Mouse (Mus musculus): ENCODE measurements around the gene Meis2. TPM values are rescaled to one million over a fixed set of nuclear protein-coding genes. Genes with fewer than 3 reads are reported as not detected.
A peak's percentile ranks its signal among the peaks of the same experiment; 100 is the strongest.

The Meis2 gene
- polyA plus RNA-seq, 1 experiment from 2014 or later: 62.7 TPM

GRCm38 (mm10) chr2:115887631-115888030, 178.0 kb downstream of the Meis2 start:
- Histone ChIP-seq H3K4me3 (no peak overlapping the region), H3K27me3 (ENCODE audit: insufficient read depth, poor library complexity, severe bottlenecking) (no peaks in the 10 kb centered on the region), H3K36me3 (peaks cover 8% of the 10 kb centered on the region; the same call in 1 of the 2 replicates), H3K9me3 (no peaks in the 10 kb centered on the region), H3K27ac (0 out of 2 replicates have a peak overlapping the region, but pooled peaks have one; percentile 56), H3K4me1 (peaks cover 19% of the 10 kb centered on the region)
- WGBS: 32% methylated on average over 1 of the region's 1 CpGs
- no peak for DNase-seq (ENCODE audit: low spot score)

DNA sequence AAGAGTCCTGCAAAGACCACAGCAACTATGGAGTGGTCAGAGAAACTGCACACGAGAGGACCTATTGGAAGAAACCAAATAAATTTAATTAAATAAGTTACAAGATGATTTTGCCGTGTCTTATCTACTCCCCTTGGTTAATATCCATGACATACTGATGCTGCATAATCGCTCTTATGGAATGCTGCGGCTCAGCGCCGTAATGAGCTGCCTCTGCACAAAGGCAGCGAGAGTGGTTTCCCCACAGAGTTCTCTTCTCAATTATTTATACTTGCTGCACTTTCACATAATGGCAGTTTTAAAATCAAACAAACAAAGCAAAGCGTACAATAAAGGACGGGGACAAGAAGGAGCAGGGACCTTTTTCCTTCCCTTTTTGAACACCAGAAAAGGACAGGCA, 181.5 kb downstream of the Meis2 start:
- H3K4me3 ChIP-seq: no peak overlapping the region
- H3K27me3 ChIP-seq (ENCODE audit: insufficient read depth, poor library complexity, severe bottlenecking): no peaks in the 10 kb centered on the region
- peaks cover 21% of the 10 kb centered on the region for H3K4me1 ChIP-seq
- peaks cover 8% of the 10 kb centered on the region; the same call in 1 of the 2 replicates for H3K36me3 ChIP-seq
- no peak overlapping the region for H3K27ac ChIP-seq
- WGBS: 85% methylated on average over 9 of the region's 9 CpGs
- no peaks in the 10 kb centered on the region for H3K9me3 ChIP-seq
- no peak for DNase-seq (ENCODE audit: low spot score)

DNA sequence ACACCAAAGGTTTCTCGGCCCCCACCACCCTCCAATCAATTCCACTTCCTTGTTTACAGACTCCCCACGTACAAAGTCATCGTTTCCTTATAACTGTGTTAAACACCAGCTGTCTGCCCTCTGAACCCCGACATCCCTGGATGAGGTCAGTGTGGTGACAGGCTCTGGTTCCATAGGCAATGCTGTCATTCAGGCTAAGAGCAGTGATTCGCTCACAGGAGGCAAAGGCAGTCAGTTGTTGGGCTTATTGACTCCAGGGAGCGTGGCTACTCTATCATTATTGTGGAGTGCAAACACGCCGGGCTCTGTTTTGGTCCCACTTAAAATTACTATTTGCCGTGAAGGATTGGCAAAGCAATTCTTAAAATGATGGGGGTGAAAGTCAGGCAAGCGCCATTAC, 182.1 kb downstream of the Meis2 start:
- Histone ChIP-seq H3K27me3 (ENCODE audit: insufficient read depth, poor library complexity, severe bottlenecking) (no peaks in the 10 kb centered on the region), H3K9me3 (no peaks in the 10 kb centered on the region), H3K4me3 (no peak overlapping the region), H3K36me3 (peaks cover 8% of the 10 kb centered on the region; the same call in 1 of the 2 replicates), H3K27ac (no peak overlapping the region), H3K4me1 (peaks cover 25% of the 10 kb centered on the region)
- WGBS: 81% methylated on average over 10 of the region's 10 CpGs
- no peak for DNase-seq (ENCODE audit: low spot score)

DNA sequence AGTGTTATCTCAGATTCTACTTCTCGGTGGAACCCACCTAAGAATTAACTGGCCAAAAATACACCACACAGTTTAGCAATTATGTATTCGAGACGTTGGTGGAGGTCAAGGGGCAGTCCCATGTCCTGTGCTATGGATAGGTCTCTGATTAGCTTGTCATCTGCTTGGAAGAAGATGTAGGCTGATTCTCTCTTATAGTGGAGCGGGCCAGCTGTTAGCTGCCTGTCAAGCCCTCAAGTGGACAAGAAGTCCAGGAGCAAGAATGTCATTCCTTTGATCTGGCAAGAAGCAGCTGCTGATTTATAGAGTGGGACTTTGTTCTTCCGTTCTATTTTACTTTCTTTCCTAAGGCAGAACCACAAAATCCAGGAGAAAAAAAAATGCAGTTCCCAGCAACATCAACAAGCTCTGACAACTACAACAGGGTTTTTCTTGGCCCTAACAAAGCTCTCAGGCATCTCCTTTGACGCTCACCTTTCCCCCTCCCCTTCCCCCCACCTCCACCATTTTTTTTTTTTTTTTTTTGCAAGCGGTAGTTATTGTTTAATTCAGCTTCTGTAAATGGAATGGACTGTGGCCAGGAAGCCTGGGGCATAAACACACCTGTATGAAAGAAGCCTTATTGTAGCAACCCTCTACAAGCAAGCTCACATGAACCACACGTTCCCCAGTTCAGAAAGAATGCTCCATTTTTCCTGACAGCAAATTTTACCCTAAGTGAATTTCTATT, 189.7 kb downstream of the Meis2 start:
- 34% methylated on average over 8 of the region's 8 CpGs for WGBS
- DNase-seq (ENCODE audit: low spot score): no peak
- peaks cover 46% of the 10 kb centered on the region for H3K4me1 ChIP-seq
- no peaks in the 10 kb centered on the region for H3K9me3 ChIP-seq
- H3K27ac ChIP-seq: peak overlapping the region; percentile 10
- H3K27me3 ChIP-seq (ENCODE audit: insufficient read depth, poor library complexity, severe bottlenecking): no peaks in the 10 kb centered on the region
- no peak overlapping the region for H3K4me3 ChIP-seq
- no peaks in the 10 kb centered on the region for H3K36me3 ChIP-seq

DNA sequence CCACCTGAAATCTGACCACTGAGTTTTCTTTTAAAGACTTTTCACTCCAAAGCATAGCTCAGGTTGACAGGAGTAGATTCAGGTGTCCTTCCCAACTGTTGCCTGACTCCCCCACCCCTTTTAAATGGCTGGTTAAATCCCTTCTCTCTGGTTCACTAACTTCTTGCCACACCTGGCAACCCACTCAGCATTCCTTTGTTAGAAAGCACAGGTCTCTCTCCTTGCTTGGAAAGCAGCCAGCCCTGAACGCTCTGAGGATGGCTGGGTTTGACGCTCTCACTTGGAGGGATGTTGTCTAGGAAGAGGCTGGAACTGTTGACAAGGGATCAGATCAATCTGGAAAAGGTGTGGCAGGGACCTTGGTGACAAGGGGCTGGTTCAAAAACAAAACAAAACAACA, 192.8 kb downstream of the Meis2 start:
- WGBS: 23% methylated on average over 2 of the region's 2 CpGs
- Histone ChIP-seq H3K4me1 (peaks cover 59% of the 10 kb centered on the region), H3K27me3 (ENCODE audit: insufficient read depth, poor library complexity, severe bottlenecking) (no peaks in the 10 kb centered on the region), H3K4me3 (no peak overlapping the region), H3K36me3 (peaks cover 8% of the 10 kb centered on the region; the same call in 1 of the 2 replicates), H3K27ac (peak overlapping the region; percentile 42; the same call in 1 of the 2 replicates), H3K9me3 (no peaks in the 10 kb centered on the region)
- DNase-seq (ENCODE audit: low spot score): no peak

DNA sequence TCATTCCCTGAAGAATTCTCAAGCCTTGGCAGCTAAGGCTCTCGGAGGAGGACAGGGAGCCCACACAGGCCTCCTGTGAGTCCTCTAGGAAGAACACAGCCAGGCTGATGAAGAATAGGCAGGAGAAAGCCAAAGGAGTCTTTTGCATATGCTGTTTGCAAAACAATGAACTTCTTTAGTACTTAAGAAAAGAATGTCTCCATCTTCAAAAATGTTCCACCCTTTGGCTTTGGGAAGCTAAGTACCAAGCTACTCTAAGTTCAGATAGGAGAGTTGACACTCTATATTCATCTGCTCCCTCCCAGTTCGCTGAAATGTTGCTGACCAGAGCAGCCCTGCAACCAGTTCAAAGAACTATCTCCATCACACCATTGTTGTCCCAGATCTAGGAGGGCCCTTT, 195.7 kb downstream of the Meis2 start:
- Histone ChIP-seq H3K27ac (peak overlapping the region; percentile 59), H3K36me3 (peaks cover 26% of the 10 kb centered on the region), H3K9me3 (no peaks in the 10 kb centered on the region), H3K4me3 (no peak overlapping the region), H3K4me1 (peaks cover 43% of the 10 kb centered on the region), H3K27me3 (ENCODE audit: insufficient read depth, poor library complexity, severe bottlenecking) (no peaks in the 10 kb centered on the region)
- DNase-seq (ENCODE audit: low spot score): no peak
- 47% methylated on average over 2 of the region's 2 CpGs for WGBS

DNA sequence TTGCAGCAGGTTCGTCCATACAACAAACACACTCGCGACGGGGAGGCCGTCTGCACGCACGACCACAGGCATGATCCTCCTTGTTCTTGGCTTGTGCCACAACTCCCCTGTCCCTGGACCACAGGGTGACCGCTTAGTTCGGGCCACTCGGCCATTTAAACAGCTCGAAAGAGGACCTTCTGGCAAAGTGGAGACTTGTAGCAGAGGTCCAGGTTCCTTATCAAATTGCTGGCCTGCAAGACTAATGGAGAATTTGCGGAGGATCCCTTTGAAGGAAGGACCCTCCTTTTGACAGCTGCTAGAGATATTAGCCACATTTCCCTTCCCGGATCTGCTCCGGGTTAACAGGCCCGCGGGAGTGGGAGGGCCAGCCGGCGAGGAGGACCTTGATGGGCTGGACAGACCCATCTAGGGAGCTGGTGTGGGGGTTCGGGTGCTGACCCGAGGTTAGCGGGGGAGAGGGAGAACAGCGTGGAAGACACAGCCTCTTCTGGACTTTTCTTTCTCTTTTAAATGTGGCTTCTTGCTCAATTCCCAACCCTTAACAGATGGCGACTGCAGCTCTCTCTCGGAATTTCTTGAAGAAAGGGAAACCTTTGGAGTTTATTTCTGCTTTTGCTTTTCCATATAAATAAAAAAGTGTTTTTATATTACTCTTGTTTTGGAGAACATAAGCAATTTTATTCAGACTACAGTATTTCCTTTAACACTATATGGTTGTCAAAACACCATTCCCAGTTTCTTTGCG, 204.9 kb downstream of the Meis2 start:
- Histone ChIP-seq H3K27ac (peak overlapping the region; percentile 87), H3K36me3 (peaks cover 11% of the 10 kb centered on the region), H3K4me3 (peak overlapping the region; percentile 55), H3K4me1 (peaks cover 24% of the 10 kb centered on the region), H3K27me3 (ENCODE audit: insufficient read depth, poor library complexity, severe bottlenecking) (no peaks in the 10 kb centered on the region), H3K9me3 (no peaks in the 10 kb centered on the region)
- WGBS: 3% methylated on average over 25 of the region's 25 CpGs
- peak; percentile 82 for DNase-seq (ENCODE audit: low spot score)

- no peaks in the 10 kb centered on the region for H3K9me3 ChIP-seq
- peak overlapping the region; percentile 55 for H3K4me3 ChIP-seq
- H3K36me3 ChIP-seq: peaks cover 11% of the 10 kb centered on the region
- DNase-seq (ENCODE audit: low spot score): no peak
- under 1% methylated on average over 15 of the region's 15 CpGs for WGBS
- H3K27ac ChIP-seq: peak overlapping the region; percentile 87
- H3K4me1 ChIP-seq: peaks cover 26% of the 10 kb centered on the region
- H3K27me3 ChIP-seq (ENCODE audit: insufficient read depth, poor library complexity, severe bottlenecking): peaks cover under 1% of the 10 kb centered on the region; the same call in 1 of the 2 replicates
Measured at GRCm38 (mm10) chr2:115860141-115860480, 205.5 kb downstream of the Meis2 start.

DNA sequence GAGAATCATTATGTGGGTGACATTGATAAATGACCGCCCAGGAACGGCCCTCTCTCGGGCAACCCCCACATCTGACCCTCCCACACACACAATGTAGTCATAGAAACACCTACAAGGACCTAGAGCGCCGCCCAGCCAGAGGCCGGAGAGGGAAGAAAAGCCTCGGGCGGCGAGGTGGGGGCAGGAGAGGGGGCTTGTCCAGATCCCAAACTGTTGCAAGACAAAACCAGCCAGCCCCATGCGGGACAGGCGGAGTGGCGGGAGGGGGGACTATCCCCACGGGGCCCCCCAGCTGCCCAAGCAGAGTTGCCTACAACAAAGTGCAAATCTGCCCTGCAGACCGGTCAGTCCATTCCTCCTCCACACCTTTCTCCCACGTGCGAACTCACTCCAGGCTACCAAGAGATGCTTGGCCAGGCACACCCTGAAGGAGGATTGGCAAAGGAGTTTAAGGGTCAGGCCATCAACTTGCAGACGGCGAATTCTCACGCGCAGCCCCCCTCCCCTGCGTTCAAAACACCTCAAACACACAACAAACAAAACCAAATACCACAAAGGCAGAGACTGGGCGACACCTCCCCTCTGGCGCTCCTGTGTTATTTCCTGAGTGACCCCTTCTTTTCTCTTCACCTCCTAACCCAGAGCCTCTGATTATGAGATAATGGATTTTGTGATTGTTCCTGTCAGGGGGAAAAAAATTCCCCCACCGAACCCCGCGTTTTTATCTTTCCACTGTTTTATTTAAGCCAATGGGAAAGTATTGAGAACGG, 206.1 kb downstream of the Meis2 start:
- WGBS: under 1% methylated on average over 27 of the region's 27 CpGs
- peak; percentile 83 for DNase-seq (ENCODE audit: low spot score)
- H3K27me3 ChIP-seq (ENCODE audit: insufficient read depth, poor library complexity, severe bottlenecking): peaks cover 6% of the 10 kb centered on the region; the same call in 1 of the 2 replicates
- H3K27ac ChIP-seq: peak overlapping the region; percentile 87
- no peaks in the 10 kb centered on the region for H3K9me3 ChIP-seq
- H3K4me1 ChIP-seq: peaks cover 32% of the 10 kb centered on the region
- H3K36me3 ChIP-seq: peaks cover 11% of the 10 kb centered on the region
- H3K4me3 ChIP-seq: peak overlapping the region; percentile 55

DNA sequence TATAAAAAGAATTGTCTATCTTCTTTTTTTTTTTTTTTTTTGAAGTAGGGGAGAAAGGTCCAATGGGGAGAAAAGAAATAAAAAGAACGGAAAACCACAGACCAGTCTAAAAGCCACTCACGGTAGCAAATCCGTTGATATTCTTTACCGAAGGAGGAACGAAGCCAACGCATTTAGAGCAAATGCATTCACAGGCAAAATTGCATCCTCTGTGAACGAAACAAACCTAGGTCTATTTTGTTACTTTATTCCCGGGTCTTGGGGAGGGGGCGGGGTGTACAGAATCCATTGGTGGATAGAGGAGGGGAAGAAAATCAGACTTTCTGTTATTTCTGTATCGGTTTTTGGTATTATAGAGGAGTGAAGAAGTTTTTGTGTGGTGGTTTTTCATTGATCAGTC, 206.7 kb downstream of the Meis2 start:
- Histone ChIP-seq H3K9me3 (no peaks in the 10 kb centered on the region), H3K27ac (peak overlapping the region; percentile 87), H3K4me1 (peaks cover 36% of the 10 kb centered on the region), H3K36me3 (peaks cover 6% of the 10 kb centered on the region; the same call in 1 of the 2 replicates), H3K27me3 (ENCODE audit: insufficient read depth, poor library complexity, severe bottlenecking) (peaks cover 8% of the 10 kb centered on the region; the same call in 1 of the 2 replicates), H3K4me3 (peak overlapping the region; percentile 55)
- 3% methylated on average over 10 of the region's 10 CpGs for WGBS
- no peak for DNase-seq (ENCODE audit: low spot score)

- Histone ChIP-seq H3K36me3 (no peaks in the 10 kb centered on the region), H3K27ac (peak overlapping the region; percentile 31), H3K4me3 (peak overlapping the region; percentile 55), H3K4me1 (peaks cover 36% of the 10 kb centered on the region), H3K9me3 (no peaks in the 10 kb centered on the region), H3K27me3 (ENCODE audit: insufficient read depth, poor library complexity, severe bottlenecking) (peaks cover 15% of the 10 kb centered on the region)
- 8% methylated on average over 8 of the region's 8 CpGs for WGBS
- DNase-seq (ENCODE audit: low spot score): no peak
Measured at GRCm38 (mm10) chr2:115858246-115858645, 207.4 kb downstream of the Meis2 start.

- H3K36me3 ChIP-seq: no peaks in the 10 kb centered on the region
- H3K4me3 ChIP-seq: 0 out of 2 replicates have a peak overlapping the region, but pooled peaks have one; percentile 15
- 14% methylated on average over 11 of the region's 11 CpGs for WGBS
- H3K27me3 ChIP-seq (ENCODE audit: insufficient read depth, poor library complexity, severe bottlenecking): peaks cover 23% of the 10 kb centered on the region
- peaks cover 42% of the 10 kb centered on the region for H3K4me1 ChIP-seq
- no peaks in the 10 kb centered on the region for H3K9me3 ChIP-seq
- no peak for DNase-seq (ENCODE audit: low spot score)
- H3K27ac ChIP-seq: peak overlapping the region; percentile 31
Measured at GRCm38 (mm10) chr2:115857123-115858080, 208.2 kb downstream of the Meis2 start.
